Mouse (Mus musculus): ENCODE data around the gene Hmgb3. TPM values are rescaled to one million over a fixed set of nuclear protein-coding genes. Genes with fewer than 3 reads are reported as not detected.

Gene Hmgb3
- polyA plus RNA-seq, 2 experiments: 167 to 181 TPM

DNA sequence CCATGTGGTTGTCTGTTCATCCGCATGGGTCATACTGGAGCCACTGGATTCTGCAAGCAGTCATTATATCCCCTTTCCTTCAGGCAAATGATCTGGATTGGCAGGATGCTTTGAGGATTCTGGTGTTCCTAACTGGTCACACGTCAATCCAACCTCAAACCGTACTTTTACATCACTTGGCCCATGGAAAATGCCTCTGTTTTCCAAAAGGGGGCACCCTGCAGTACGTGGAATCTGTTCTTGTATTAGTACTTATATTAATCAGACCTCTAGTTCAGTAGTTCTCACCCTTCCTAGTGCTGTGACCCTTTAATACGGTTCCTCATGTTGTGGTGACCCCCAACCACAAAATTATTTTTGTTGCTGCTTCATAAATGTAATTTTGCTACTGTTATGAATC, 21.6 kb upstream of the Hmgb3 start:
- Histone ChIP-seq H3K27ac (replicated peaks; ENCODE audit: low read depth, low read length) (no peak overlapping the region), H3K9ac (ENCODE audit: low read depth, low read length, severe bottlenecking) (no peak overlapping the region), H3K9me3 (ENCODE audit: control insufficient read depth, low read length) (no peaks in the 10 kb centered on the region), H3K4me3 (replicated peaks; ENCODE audit: low read length) (no peak overlapping the region), H3K36me3 (ENCODE audit: control insufficient read depth, insufficient read depth, low read length) (no peaks in the 10 kb centered on the region), H3K27me3 (ENCODE audit: control insufficient read depth, insufficient read depth, low read length) (no peaks in the 10 kb centered on the region), H3K4me2 (replicated peaks; ENCODE audit: low read depth, low read length, severe bottlenecking) (no peak overlapping the region), H3K4me1 (ENCODE audit: control insufficient read depth, insufficient read depth, low read length) (no peaks in the 10 kb centered on the region)
- ATAC-seq (ENCODE audit: low FRiP score, low read depth): no peak
- TF ChIP-seq POLR2A (IDR thresholded peaks at IDR 0.05; ENCODE audit: borderline replicate concordance, extremely low read depth, insufficient read depth, insufficient read length): no peak
- no peak for DNase-seq (ENCODE audit: low spot score)
- 79% methylated on average over 5 of the region's 5 CpGs for WGBS

DNA sequence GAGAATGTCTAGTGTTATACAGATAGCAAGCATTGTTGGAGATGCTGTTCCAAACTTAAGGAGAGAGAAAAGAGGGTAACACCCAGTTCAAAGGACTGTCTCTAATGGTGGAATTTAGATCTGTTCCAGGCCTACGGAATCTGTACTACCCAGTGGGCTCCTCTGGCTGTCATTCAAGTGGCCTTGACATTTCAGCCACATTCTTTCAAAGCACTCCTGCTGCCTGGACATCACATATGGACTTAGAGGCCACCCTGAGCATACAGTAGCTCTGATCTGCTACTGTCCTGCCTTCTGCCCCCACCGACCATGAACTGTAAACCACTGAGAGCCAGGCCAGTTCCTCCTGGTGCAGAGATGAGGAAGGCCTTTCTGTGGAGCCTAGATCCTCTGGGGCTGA, 17.9 kb upstream of the Hmgb3 start:
- no peak overlapping the region for H3K27ac ChIP-seq (replicated peaks; ENCODE audit: low read depth, low read length)
- no peaks in the 10 kb centered on the region for H3K27me3 ChIP-seq (ENCODE audit: control insufficient read depth, insufficient read depth, low read length)
- ATAC-seq (ENCODE audit: low FRiP score, low read depth): no peak
- H3K9me3 ChIP-seq (ENCODE audit: control insufficient read depth, low read length): no peaks in the 10 kb centered on the region
- no peak overlapping the region for H3K4me2 ChIP-seq (replicated peaks; ENCODE audit: low read depth, low read length, severe bottlenecking)
- H3K4me3 ChIP-seq (replicated peaks; ENCODE audit: low read length): no peak overlapping the region
- TF ChIP-seq POLR2A (IDR thresholded peaks at IDR 0.05; ENCODE audit: borderline replicate concordance, extremely low read depth, insufficient read depth, insufficient read length): no peak
- H3K9ac ChIP-seq (ENCODE audit: low read depth, low read length, severe bottlenecking): no peak overlapping the region
- DNase-seq (ENCODE audit: low spot score): no peak
- H3K36me3 ChIP-seq (ENCODE audit: control insufficient read depth, insufficient read depth, low read length): no peaks in the 10 kb centered on the region
- 51% methylated on average over 2 of the region's 2 CpGs for WGBS
- H3K4me1 ChIP-seq (ENCODE audit: control insufficient read depth, insufficient read depth, low read length): no peaks in the 10 kb centered on the region

DNA sequence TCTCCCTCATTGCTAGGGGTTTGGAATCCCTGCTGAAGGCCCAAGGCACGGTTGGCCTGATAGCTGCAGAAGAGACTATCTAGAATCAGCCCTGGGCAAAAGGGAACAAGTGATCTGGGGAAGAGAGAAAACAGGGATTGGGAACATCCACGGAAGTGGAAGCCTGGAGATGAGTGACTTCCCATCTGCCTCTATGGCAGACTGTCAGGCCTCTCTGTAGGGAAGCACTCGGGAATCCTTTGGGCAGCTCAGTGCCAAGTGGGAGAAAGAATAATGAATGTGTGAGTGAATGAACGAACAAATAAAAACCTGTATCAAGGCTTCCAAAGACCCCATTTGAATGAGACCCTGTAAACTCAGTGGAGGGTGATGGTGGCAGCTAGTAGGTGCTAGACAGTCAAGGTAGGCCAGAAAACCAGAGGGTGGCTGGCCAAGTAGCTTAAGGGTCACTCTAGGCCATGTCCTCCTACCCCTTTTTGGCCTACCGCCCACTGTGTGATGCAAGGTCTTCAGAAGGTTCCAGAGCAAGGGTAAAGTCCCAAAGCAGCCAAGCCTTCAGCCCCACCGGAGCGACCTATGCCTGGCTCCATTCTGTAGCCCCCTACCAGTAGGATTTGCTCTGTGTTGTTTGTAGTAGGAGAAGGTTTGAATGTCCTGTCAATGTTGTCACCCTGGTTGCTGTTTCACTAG, 14.8 kb upstream of the Hmgb3 start:
- TF ChIP-seq POLR2A (IDR thresholded peaks at IDR 0.05; ENCODE audit: borderline replicate concordance, extremely low read depth, insufficient read depth, insufficient read length): no peak

DNA sequence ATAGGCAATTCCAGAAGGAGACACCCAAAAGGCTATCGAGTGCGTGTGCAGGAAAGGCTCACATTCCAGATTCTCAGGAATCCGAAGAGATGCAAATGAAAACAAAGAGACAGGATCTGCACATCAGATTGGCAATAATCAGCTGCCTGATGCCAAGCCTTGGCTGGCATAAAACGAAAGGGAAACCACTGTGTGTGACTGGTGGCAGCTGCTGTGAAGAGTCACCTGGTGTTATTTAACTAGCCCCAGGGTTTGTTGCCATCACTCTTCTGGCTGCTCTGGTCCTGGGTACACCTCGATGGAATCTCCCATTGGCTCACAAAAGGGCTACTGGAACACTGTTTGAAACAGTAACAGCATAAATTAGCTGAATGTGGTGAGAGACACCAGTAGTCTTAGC, 11.0 kb upstream of the Hmgb3 start:
- Histone ChIP-seq H3K9me3 (ENCODE audit: control insufficient read depth, low read length) (no peaks in the 10 kb centered on the region), H3K36me3 (ENCODE audit: control insufficient read depth, insufficient read depth, low read length) (no peaks in the 10 kb centered on the region), H3K27ac (replicated peaks; ENCODE audit: low read depth, low read length) (no peak overlapping the region), H3K4me2 (replicated peaks; ENCODE audit: low read depth, low read length, severe bottlenecking) (no peak overlapping the region), H3K4me1 (ENCODE audit: control insufficient read depth, insufficient read depth, low read length) (no peaks in the 10 kb centered on the region), H3K9ac (ENCODE audit: low read depth, low read length, severe bottlenecking) (no peak overlapping the region), H3K4me3 (replicated peaks; ENCODE audit: low read length) (no peak overlapping the region), H3K27me3 (ENCODE audit: control insufficient read depth, insufficient read depth, low read length) (no peaks in the 10 kb centered on the region)
- DNase-seq (ENCODE audit: low spot score) (no peak), ATAC-seq (ENCODE audit: low FRiP score, low read depth) (no peak)
- WGBS: 56% methylated on average over 5 of the region's 5 CpGs
- no peak for TF ChIP-seq POLR2A (IDR thresholded peaks at IDR 0.05; ENCODE audit: borderline replicate concordance, extremely low read depth, insufficient read depth, insufficient read length)

More for the DNA sequence above, 14.8 kb upstream of the Hmgb3 start:
- no peak for ATAC-seq (ENCODE audit: low FRiP score, low read depth)
- no peaks in the 10 kb centered on the region for H3K4me1 ChIP-seq (ENCODE audit: control insufficient read depth, insufficient read depth, low read length)
- H3K4me3 ChIP-seq (replicated peaks; ENCODE audit: low read length): no peak overlapping the region
- WGBS: 76% methylated on average over 7 of the region's 7 CpGs
- no peak overlapping the region for H3K9ac ChIP-seq (ENCODE audit: low read depth, low read length, severe bottlenecking)
- no peaks in the 10 kb centered on the region for H3K36me3 ChIP-seq (ENCODE audit: control insufficient read depth, insufficient read depth, low read length)
- H3K9me3 ChIP-seq (ENCODE audit: control insufficient read depth, low read length): no peaks in the 10 kb centered on the region
- DNase-seq (ENCODE audit: low spot score): no peak
- no peak overlapping the region for H3K4me2 ChIP-seq (replicated peaks; ENCODE audit: low read depth, low read length, severe bottlenecking)
- H3K27me3 ChIP-seq (ENCODE audit: control insufficient read depth, insufficient read depth, low read length): no peaks in the 10 kb centered on the region
- H3K27ac ChIP-seq (replicated peaks; ENCODE audit: low read depth, low read length): no peak overlapping the region

DNA sequence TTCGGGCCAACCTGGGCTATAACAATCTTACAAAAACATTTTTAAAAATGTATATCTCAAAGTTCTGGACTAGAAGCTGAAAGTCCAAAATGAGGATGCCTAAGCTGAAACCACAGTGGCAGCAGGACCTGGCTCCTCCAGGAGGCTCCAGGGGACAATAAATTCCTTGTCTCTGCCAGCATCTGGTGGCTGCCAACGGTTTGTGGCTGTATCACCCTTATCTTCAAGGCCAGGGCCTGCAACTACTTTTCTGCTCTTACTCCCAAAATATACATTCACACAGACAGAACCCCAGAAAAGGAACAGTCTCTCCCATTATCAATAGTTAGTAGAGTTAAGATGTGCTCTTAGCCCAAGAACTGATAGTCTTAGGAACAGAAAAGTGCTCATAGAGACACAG, 10.6 kb upstream of the Hmgb3 start:
- no peak for TF ChIP-seq POLR2A (IDR thresholded peaks at IDR 0.05; ENCODE audit: borderline replicate concordance, extremely low read depth, insufficient read depth, insufficient read length)
- 61% methylated on average over 2 of the region's 2 CpGs for whole genome bisulfite sequencing
- Histone ChIP-seq H3K27ac (replicated peaks; ENCODE audit: low read depth, low read length) (no peak overlapping the region), H3K4me1 (ENCODE audit: control insufficient read depth, insufficient read depth, low read length) (no peaks in the 10 kb centered on the region), H3K4me3 (replicated peaks; ENCODE audit: low read length) (no peak overlapping the region), H3K36me3 (ENCODE audit: control insufficient read depth, insufficient read depth, low read length) (no peaks in the 10 kb centered on the region), H3K4me2 (replicated peaks; ENCODE audit: low read depth, low read length, severe bottlenecking) (no peak overlapping the region), H3K9ac (ENCODE audit: low read depth, low read length, severe bottlenecking) (no peak overlapping the region), H3K27me3 (ENCODE audit: control insufficient read depth, insufficient read depth, low read length) (no peaks in the 10 kb centered on the region), H3K9me3 (ENCODE audit: control insufficient read depth, low read length) (no peaks in the 10 kb centered on the region)
- ATAC-seq (ENCODE audit: low FRiP score, low read depth): no peak
- no peak for DNase-seq (ENCODE audit: low spot score)

All from limb, embryonic 14.5 days (tissue).